Mouse (Mus musculus) regulatory T cell (primary cell): ENCODE results near the gene Cstf1.

ENCODE experiments used
- in situ Hi-C: fragments of 300-600 bp; cut with MboI, MseI; formaldehyde crosslinking; loops from one replicate; pipeline ENCODE4 v1.15.1; 2025; ENCODE audit warnings: high pct_unique_total_duplicates

The Cstf1 gene

DNA sequence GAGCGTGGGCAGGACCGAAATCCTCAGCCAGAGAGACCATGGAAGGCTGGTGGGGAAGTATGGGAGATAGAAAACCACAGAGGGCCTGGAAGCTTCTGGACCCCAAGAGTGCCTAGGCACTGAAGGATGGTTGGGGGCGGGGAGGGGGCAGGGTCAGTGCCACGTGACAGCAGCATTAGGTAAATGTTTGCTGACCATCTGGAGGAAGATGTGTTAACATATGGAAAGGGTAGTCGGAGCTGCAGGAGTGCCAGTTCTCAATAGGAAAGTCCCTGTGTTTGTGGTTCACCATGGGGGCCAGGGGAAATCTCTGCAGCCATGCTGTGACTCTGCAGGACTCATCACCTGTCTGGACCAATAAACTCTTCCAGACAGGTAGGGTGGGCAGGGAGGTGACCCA lies 43.4 kb downstream of the Cstf1 start:
- in situ Hi-C loops, result no loop called here

DNA sequence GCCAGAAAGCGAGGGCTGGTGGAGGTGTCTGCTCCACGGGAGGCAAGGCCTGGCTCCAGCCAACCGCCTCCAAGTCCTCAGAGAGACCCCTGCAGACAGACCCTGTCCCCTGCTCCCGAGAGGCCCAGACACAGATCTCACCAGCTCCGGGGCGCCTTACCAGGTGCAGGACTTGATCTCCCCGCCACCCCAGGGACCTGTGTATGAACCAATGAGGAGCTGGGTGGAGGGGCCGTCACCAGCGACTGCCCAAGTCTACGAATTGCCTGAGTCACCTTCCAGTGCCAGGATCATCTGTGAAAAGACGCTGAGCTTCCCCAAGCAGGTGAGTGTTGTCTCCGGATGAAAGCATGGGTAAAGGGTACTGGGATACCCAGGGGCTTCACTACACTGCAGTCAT lies 45.7 kb downstream of the Cstf1 start:
- in situ Hi-C loops, result no loop called here

DNA sequence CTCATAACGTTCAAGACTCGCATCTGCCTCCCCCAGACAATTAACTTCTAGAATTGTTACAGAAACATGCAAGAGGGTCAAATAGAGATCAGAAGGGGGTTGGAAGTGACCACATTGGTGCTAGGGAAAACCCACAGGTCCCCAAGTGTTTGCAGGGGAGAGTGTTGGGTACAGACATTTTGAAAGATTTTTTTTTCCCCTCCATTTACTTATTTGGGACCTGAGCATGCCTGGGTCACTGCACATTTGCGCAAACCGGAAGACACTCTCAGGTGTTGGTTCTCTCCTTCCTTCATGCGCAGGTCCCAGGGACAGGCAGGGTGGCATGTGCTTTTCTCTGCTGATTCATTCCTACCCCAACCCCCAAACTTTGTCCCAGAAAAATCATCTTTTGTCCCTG lies 46.4 kb downstream of the Cstf1 start:
- in situ Hi-C loops, result no loop called here

DNA sequence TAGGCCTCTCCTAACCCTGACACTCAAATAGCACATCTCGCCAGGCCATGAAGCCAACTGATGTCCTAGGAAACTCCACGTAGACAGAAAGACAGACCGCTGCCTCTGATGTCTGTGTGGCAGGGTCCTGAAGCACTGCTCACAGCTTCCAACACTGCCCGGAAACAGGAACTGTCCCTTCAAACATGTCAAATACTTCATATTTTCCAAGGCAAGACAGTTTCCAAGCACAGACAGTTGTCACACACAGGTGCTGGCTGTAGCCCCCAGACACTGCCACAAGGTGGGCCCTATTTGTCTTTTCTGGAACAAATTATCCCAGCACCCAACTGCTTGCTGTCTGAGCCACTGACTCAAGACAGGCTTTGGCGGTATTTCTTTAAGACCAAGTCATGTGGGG lies 47.7 kb downstream of the Cstf1 start:
- in situ Hi-C loops, result no loop called here

DNA sequence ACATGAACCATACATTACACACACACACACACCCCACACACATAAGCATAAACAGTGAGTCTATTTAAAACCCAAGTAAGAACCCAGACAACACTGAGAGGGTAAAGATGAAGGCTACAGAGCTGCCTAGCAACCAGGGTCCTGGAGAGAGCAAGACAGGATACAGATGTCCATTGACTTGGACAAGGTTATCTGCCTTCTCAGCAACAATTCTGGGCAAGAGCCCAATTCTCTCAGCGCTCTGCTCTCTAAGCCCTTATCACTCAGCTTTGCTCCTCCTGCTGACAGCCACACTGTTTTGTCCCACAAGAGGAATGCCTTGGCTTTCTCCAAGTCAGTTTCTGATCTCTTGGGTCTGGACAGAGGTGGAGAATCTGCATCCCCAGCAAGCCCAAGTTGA lies 60.1 kb downstream of the Cstf1 start:
- in situ Hi-C loops, result no loop called here
